Mouse (Mus musculus) C2C12 (cell line): ENCODE results near the gene Rsrc2.

ENCODE experiments used
- CEBPB ChIP-seq: IDR thresholded peaks from one replicate; pipeline ENCODE4 v1.6.1; 2011; ENCODE audit warnings: low read depth, mild to moderate bottlenecking, control low read depth, moderate library complexity
- CTCF ChIP-seq: IDR thresholded peaks from one replicate; pipeline ENCODE4 v1.5.1; 2011; ENCODE audit not compliant: control insufficient read depth, insufficient read depth, insufficient read length
- FOSL1 ChIP-seq: IDR thresholded peaks from one replicate; pipeline ENCODE4 v1.8.0; 2011; ENCODE audit warnings: mild to moderate bottlenecking, low read length; ENCODE audit not compliant: poor library complexity, insufficient read depth, severe bottlenecking
- MAX ChIP-seq: IDR thresholded peaks from one replicate; pipeline ENCODE4 v1.6.1; 2011; ENCODE audit warnings: mild to moderate bottlenecking, control low read depth
- MYOD1 ChIP-seq: IDR thresholded peaks from one replicate; pipeline ENCODE4 v1.6.1; 2011; ENCODE audit warnings: low read depth; ENCODE audit not compliant: control insufficient read depth, insufficient read length
- MYOG ChIP-seq: IDR thresholded peaks from one replicate; pipeline ENCODE4 v1.6.1; 2011; ENCODE audit not compliant: control insufficient read depth, insufficient read length; ENCODE audit errors: extremely low read depth
- USF1 ChIP-seq: IDR thresholded peaks from one replicate; pipeline ENCODE4 v1.6.1; 2011; ENCODE audit warnings: low read depth, mild to moderate bottlenecking, control low read depth, moderate library complexity

DNA sequence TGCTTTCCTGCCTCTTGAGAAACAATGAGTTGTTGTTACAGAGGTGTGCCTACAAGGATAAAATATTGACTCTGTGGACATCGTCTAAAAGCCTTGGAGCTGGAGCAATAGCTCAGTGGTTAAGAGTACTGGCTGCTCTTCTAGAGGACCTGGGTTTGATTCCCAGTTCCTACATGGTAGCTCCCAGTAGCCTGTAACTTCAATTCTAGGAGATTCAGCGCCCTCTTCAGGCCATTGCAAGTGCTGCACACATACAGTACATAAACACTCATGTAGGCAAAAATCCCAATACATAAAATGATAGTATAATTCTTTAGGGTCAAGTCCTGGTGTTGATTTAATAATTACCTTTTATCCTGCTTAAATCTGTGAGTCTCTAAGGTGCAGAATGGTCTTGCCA is 43.9 kb upstream of the Rsrc2 start:
- TF ChIP-seq CTCF (no peak), MAX (no peak), CEBPB (no peak), MYOG (no peak), USF1 (no peak), FOSL1 (no peak), MYOD1 (no peak)
